Mouse (Mus musculus): Measurements from ENCODE around the gene Chit1.

Chit1 gene

GRCm38 (mm10) chr1:134142363-134142794, 31.3 kb downstream of the Chit1 start:
- DNase-seq (ENCODE audit: low read depth, low spot score), result no peak

- no peak for DNase-seq (ENCODE audit: low read depth, low spot score)
Measured at GRCm38 (mm10) chr1:134146066-134146465, 35.0 kb downstream of the Chit1 start.

GRCm38 (mm10) chr1:134150076-134150475, 39.0 kb downstream of the Chit1 start:
- DNase-seq (ENCODE audit: low read depth, low spot score), result no peak

DNA sequence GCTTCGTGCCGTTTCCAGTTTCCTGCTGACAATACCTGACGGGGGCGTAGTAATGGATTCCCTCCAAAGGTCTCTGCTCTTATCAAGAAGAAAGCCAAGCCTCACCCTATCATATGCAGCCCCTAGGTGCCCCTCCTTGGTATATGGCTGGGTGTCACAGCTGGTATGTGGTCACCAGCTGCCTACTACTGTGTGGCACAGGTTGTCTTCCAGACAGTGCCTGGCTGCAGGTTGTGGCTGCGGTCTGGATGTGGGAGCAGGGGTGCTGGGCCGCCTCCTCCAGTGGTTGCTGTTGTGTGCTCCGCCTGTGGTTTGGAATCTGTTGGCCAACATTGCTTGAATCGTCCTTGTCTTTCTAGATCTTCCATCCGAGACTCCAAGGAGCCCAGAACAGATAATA, 39.7 kb downstream of the Chit1 start:
- no peak for DNase-seq (ENCODE audit: low read depth, low spot score)

- peak; percentile 69 for DNase-seq (ENCODE audit: low read depth, low spot score)
Measured at GRCm38 (mm10) chr1:134151655-134152412, 40.8 kb downstream of the Chit1 start.

DNA sequence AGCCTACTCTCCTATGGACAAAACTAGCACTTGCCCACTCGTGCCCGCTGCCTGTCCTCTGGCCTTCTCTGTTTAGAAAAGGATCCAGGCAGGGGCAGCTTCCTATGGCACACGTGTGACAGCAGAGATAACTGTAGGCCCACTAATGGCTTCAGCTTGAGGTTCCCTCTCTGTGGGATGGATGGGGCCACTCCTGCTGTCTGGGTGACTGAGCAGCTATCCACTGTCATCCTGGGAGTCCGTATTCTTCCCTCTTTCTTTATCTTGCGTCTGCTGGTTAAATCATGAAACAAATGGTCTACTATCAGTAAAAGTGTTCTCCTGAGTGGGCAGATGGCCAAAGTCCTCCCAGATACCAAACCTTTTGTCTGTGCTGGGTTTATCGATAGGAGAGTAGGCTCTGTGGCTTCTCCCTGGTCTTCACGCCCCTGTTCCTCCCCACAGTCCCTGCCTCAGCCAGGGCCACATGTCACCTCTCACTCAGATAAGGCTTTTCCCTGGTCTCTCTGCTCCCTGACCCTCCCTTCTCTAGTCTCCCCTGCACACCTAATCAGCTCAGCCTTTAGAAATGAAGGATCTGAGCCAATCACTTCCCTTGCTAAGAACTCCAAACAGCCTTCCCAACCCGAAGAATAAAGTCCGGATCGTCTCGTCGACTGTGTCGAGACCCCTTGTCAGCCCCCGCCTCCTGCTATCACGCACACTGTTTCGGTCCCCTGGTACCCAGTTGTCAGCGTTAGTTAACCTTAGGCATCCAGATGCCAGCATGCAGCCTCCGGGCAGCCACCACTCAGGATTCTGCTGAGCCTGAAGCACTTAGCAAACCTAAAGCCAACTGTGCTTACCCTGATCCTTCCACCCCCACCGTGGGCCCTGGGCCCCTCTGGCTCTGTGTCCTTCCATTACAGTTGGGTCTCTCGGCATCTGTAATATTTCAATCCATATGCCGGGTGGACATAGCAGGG, 41.9 kb downstream of the Chit1 start:
- DNase-seq (ENCODE audit: low read depth, low spot score), result no peak

DNA sequence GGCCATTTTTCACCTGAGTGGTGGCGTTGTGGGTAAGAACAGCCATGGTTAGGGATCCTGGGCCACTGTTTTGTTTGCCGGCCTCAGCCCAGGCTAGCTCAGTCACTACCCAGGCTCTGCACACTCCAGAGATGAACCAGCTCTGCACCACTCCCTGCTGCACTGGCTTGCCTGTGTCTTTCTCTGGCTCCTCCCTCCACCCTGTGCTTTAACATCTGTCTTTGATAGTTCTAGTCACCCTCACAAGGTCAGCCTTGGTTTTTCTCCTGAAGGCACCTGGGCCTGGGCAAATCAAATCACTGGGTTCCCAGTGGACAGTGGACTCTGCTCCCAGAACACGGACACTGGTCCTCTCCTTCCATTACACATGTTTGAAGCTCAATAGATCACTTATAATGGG, 43.1 kb downstream of the Chit1 start:
- no peak for DNase-seq (ENCODE audit: low read depth, low spot score)

GRCm38 (mm10) chr1:134154655-134155054, 43.6 kb downstream of the Chit1 start:
- DNase-seq (ENCODE audit: low read depth, low spot score), result no peak

DNA sequence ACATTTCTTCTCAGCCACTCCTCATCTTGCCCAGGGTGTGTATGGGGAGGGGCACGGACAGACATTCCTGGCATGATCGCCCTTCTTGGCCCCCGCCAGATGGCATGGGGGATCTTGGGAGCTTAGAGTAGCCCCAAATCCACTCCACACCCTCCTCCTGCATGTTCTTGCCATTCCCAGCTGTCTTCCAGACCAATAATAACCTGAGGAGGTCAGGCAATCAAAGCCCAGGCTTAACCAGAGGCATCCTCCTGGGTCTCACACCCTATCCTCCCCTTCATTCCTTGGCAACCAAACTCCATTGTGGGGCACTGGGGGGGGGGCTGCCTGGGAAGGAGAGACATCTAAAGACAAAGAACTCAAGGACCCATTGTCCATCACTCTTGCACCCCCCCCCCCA, 49.4 kb downstream of the Chit1 start:
- DNase-seq (ENCODE audit: low read depth, low spot score), result no peak

GRCm38 (mm10) chr1:134161399-134161798, 50.4 kb downstream of the Chit1 start:
- DNase-seq (ENCODE audit: low read depth, low spot score), result no peak

DNA sequence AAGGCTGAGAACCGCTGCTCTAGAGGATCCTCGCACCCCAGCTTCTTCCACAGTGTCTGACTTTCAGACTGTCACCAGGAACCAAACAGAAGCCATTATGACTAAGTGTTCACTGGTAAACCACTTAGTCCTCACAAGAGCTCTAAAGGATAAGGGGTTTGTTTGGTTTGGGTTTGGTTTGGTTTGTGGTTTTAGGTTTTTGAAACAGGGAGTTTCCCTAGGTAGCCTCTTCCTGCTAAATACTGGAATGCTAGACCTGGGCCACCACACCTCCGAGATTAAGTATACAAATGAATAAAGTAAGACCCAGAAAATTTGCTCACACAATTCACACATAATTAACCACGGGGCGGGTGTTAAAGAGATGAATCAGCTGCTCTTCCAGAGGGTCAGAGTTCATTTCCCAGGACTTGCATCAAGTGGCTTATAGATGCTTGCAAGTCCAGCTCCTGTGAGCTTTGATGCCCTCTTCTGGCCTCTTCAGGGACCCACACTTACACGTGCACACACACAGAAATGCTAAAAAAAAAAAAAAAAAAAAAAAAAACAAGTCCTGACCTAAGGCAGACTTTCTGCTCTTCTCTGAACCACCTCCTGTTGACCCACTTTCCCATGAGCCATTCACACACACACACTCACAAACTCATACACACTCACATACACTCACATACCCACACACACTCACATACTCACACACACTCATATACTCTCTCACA, 51.6 kb downstream of the Chit1 start:
- DNase-seq (ENCODE audit: low read depth, low spot score), result no peak

GRCm38 (mm10) chr1:134163476-134163875, 52.4 kb downstream of the Chit1 start:
- no peak for DNase-seq (ENCODE audit: low read depth, low spot score)

GRCm38 (mm10) chr1:134164454-134164853, 53.4 kb downstream of the Chit1 start:
- no peak for DNase-seq (ENCODE audit: low read depth, low spot score)

DNA sequence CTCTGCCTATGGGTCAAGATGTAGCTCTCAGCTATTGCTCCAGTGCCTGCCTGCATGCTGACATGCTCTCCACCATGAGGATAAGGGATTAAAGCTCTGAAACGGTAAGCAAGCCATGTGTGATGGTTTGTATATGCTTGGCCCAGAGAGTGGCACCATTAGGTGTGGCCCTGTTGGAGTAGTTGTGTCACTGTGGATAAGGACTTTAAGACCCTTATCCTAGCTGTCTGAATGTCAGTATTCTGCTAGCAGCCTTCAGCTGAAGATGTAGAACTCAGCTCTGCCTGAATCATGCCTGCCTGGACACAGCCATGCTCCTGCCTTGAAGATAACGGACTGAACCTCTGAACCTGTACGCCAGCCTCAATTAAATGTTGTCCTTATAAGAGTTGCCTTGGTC, 55.5 kb downstream of the Chit1 start:
- DNase-seq (ENCODE audit: low read depth, low spot score), result no peak

DNA sequence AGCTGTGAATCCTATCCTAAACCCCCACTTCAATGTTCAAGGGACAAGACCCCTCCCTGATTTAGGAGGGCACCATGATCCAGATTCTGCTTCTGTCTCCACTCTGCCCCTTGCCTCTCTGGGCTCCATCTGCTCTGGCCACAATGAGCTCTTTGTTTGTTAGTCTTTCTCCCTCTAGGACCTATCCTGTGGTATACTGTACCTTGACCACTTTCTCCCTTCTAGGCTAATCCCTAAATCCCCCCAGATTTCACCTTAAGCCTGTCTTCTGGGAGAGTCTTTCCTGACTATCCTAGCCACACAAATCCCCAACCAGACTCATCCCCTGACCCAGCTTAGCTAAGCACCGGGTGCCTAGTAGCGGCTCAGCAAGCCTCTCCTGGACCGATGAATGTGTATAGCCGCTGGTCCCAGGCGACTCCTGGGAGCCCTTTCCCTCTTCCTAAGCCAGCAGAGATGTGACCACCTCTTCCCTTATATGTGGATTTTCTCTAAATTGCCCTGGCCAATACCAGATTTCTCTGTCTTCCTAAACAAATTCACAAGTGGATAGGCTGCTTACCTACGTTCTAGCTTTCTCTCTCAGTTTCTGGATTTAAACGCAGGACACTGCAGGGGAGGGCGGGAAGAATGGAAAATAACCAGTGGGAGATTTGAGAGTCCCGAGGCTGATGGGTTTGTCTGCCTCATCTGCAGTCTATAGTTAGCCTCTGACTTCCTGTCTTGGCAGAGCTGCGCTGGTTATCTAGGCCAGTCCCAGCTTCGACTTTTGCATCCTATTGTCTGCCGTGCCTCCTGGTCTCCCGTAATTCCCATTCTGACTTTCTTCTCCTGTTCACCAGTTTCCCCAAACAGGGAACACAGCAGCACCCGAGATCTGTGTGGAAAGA, 56.6 kb downstream of the Chit1 start:
- no peak for DNase-seq (ENCODE audit: low read depth, low spot score)

GRCm38 (mm10) chr1:134168567-134168966, 57.5 kb downstream of the Chit1 start:
- DNase-seq (ENCODE audit: low read depth, low spot score), result no peak

DNA sequence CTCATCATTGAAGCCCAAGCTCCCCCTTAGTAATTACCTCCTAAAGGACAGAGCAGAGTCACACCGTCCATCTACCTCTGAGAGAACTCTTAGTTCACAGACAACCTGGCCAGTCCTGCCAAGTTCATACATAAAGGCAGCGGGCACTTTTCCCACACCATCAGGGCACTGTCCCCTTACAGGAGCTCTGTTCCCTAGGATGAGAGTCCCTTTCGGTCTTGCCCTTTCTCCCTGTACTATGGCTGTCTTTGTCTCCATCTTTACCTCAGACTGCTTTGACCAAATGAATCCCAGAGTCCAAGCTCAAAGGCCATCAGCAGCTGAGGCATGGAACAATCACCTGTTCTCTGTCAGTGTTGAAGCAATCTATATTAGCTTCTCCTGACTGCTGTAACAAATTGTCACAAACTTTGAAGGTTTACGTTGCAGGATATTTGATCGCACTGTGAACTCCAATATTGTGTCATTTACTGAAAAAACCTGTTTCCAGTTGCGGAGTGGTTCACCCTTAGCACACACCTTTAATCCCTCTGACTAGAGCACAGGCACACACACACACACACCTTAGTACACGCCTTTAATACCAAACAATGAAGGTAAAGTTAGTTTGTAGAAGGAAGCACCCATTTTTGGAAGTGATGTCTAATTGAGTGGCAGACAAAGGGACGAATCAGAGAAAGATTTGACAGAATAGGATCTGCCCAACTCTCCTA, 58.1 kb downstream of the Chit1 start:
- DNase-seq (ENCODE audit: low read depth, low spot score), result no peak

DNA sequence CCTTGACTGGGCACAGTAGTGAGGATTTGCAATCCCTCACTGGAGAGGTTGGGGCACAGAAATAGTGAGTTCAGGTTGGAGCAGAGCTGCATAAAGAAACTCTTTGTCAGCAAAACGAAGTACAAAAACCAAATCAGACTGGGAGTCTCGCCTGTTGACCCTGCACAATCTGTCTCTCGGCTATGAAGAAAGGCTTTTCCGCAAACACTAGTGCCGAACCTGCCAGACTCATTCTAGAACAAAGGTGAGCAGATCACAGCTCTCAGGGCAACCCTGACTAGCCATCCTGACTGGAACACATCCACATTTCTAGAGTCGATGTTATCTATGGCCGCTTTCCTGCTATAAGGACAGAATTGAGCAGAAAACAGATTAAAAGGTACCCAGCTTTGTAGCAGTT, 62.0 kb downstream of the Chit1 start:
- no peak for DNase-seq (ENCODE audit: low read depth, low spot score)

GRCm38 (mm10) chr1:134177976-134178375, 66.9 kb downstream of the Chit1 start:
- no peak for DNase-seq (ENCODE audit: low read depth, low spot score)

- DNase-seq (ENCODE audit: low read depth, low spot score), result no peak
Measured at GRCm38 (mm10) chr1:134182025-134182424, 71.0 kb downstream of the Chit1 start, which contains the start of gene Chil1. Gene Chil1, plus strand, starts transcription at chr1:134182176.

Measured in brain, embryonic 18.5 days (tissue).